Mouse (Mus musculus): ENCODE data around the gene Cmtr1. TPM values are rescaled to one million over a fixed set of nuclear protein-coding genes. Genes with fewer than 3 reads are reported as not detected.

The Cmtr1 gene
- polyA plus RNA-seq, 1 experiment from 2014 or later = 58.4 TPM

- 52% methylated on average over 12 of the region's 12 CpGs for WGBS (ENCODE audit: insufficient replicate concordance)
- Histone ChIP-seq H3K9ac (ENCODE audit: low read depth, low read length) (no peak overlapping the region), H3K9me3 (replicated peaks; ENCODE audit: control insufficient read depth, low read length) (no peaks in the 10 kb centered on the region), H3K36me3 (ENCODE audit: control insufficient read depth, insufficient read depth) (no peaks in the 10 kb centered on the region), H3K4me2 (ENCODE audit: low read depth, low read length) (no peak overlapping the region), H3K27me3 (ENCODE audit: control insufficient read depth, insufficient read depth, low read depth, low read length) (no peaks in the 10 kb centered on the region), H3K27ac (ENCODE audit: low read length) (no peak overlapping the region), H3K4me1 (ENCODE audit: control insufficient read depth, low read depth, low read length) (no peaks in the 10 kb centered on the region; the same call in 1 of the 2 replicates), H3K4me3 (ENCODE audit: low read depth, low read length) (no peak overlapping the region)
- no peak for ATAC-seq (ENCODE audit: low read depth)
Observed at GRCm38 (mm10) chr17:29731266-29731952, 71.0 kb downstream of the Cmtr1 start.

- Histone ChIP-seq H3K4me1 (ENCODE audit: control insufficient read depth, low read depth, low read length) (no peaks in the 10 kb centered on the region; the same call in 1 of the 2 replicates), H3K4me3 (ENCODE audit: low read depth, low read length) (no peak overlapping the region), H3K27me3 (ENCODE audit: control insufficient read depth, insufficient read depth, low read depth, low read length) (no peaks in the 10 kb centered on the region), H3K9me3 (replicated peaks; ENCODE audit: control insufficient read depth, low read length) (no peaks in the 10 kb centered on the region), H3K9ac (ENCODE audit: low read depth, low read length) (no peak overlapping the region), H3K4me2 (ENCODE audit: low read depth, low read length) (no peak overlapping the region), H3K27ac (ENCODE audit: low read length) (no peak overlapping the region), H3K36me3 (ENCODE audit: control insufficient read depth, insufficient read depth) (no peaks in the 10 kb centered on the region)
- no peak for ATAC-seq (ENCODE audit: low read depth)
- WGBS (ENCODE audit: insufficient replicate concordance) = 36% methylated on average over 6 of the region's 6 CpGs
Observed at GRCm38 (mm10) chr17:29731953-29732325, 71.5 kb downstream of the Cmtr1 start.

- no peak for ATAC-seq (ENCODE audit: low read depth)
- Histone ChIP-seq H3K27ac (ENCODE audit: low read length) (no peak overlapping the region), H3K27me3 (ENCODE audit: control insufficient read depth, insufficient read depth, low read depth, low read length) (no peaks in the 10 kb centered on the region), H3K9me3 (replicated peaks; ENCODE audit: control insufficient read depth, low read length) (no peaks in the 10 kb centered on the region), H3K9ac (ENCODE audit: low read depth, low read length) (no peak overlapping the region), H3K4me2 (ENCODE audit: low read depth, low read length) (no peak overlapping the region), H3K4me1 (ENCODE audit: control insufficient read depth, low read depth, low read length) (no peaks in the 10 kb centered on the region; the same call in 1 of the 2 replicates), H3K4me3 (ENCODE audit: low read depth, low read length) (no peak overlapping the region), H3K36me3 (ENCODE audit: control insufficient read depth, insufficient read depth) (no peaks in the 10 kb centered on the region)
- 57% methylated on average over 2 of the region's 2 CpGs for WGBS (ENCODE audit: insufficient replicate concordance)
Observed at GRCm38 (mm10) chr17:29732522-29732921, 72.1 kb downstream of the Cmtr1 start.

- no peak for ATAC-seq (ENCODE audit: low read depth)
- Histone ChIP-seq H3K4me2 (ENCODE audit: low read depth, low read length) (no peak overlapping the region), H3K4me1 (ENCODE audit: control insufficient read depth, low read depth, low read length) (no peaks in the 10 kb centered on the region; the same call in 1 of the 2 replicates), H3K4me3 (ENCODE audit: low read depth, low read length) (no peak overlapping the region), H3K36me3 (ENCODE audit: control insufficient read depth, insufficient read depth) (no peaks in the 10 kb centered on the region), H3K9ac (ENCODE audit: low read depth, low read length) (no peak overlapping the region), H3K9me3 (replicated peaks; ENCODE audit: control insufficient read depth, low read length) (no peaks in the 10 kb centered on the region), H3K27me3 (ENCODE audit: control insufficient read depth, insufficient read depth, low read depth, low read length) (no peaks in the 10 kb centered on the region), H3K27ac (ENCODE audit: low read length) (no peak overlapping the region)
- 63% methylated on average over 15 of the region's 15 CpGs for WGBS (ENCODE audit: insufficient replicate concordance)
Observed at GRCm38 (mm10) chr17:29736448-29737014, 76.1 kb downstream of the Cmtr1 start.

- 28% methylated on average over 22 of the region's 22 CpGs for WGBS (ENCODE audit: insufficient replicate concordance)
- H3K27me3 ChIP-seq (ENCODE audit: control insufficient read depth, insufficient read depth, low read depth, low read length) = no peaks in the 10 kb centered on the region
Observed at GRCm38 (mm10) chr17:29737849-29738804, 77.7 kb downstream of the Cmtr1 start.

GRCm38 (mm10) chr17:29747466-29747865 lies 87.1 kb downstream of the Cmtr1 start:
- Histone ChIP-seq H3K4me3 (ENCODE audit: low read depth, low read length) (no peak overlapping the region), H3K9ac (ENCODE audit: low read depth, low read length) (no peak overlapping the region), H3K27ac (ENCODE audit: low read length) (no peak overlapping the region), H3K4me2 (ENCODE audit: low read depth, low read length) (no peak overlapping the region), H3K36me3 (ENCODE audit: control insufficient read depth, insufficient read depth) (no peaks in the 10 kb centered on the region), H3K9me3 (replicated peaks; ENCODE audit: control insufficient read depth, low read length) (no peaks in the 10 kb centered on the region), H3K27me3 (ENCODE audit: control insufficient read depth, insufficient read depth, low read depth, low read length) (peaks cover 2% of the 10 kb centered on the region; the same call in 1 of the 2 replicates), H3K4me1 (ENCODE audit: control insufficient read depth, low read depth, low read length) (no peaks in the 10 kb centered on the region)
- no peak for ATAC-seq (ENCODE audit: low read depth)
- WGBS (ENCODE audit: insufficient replicate concordance) = 67% methylated on average over 6 of the region's 6 CpGs

More at GRCm38 (mm10) chr17:29737849-29738804, 77.7 kb downstream of the Cmtr1 start:
- Histone ChIP-seq H3K36me3 (ENCODE audit: control insufficient read depth, insufficient read depth) (no peaks in the 10 kb centered on the region), H3K4me1 (ENCODE audit: control insufficient read depth, low read depth, low read length) (no peaks in the 10 kb centered on the region; the same call in 1 of the 2 replicates), H3K9me3 (replicated peaks; ENCODE audit: control insufficient read depth, low read length) (no peaks in the 10 kb centered on the region), H3K27ac (ENCODE audit: low read length) (no peak overlapping the region), H3K9ac (ENCODE audit: low read depth, low read length) (no peak overlapping the region), H3K4me2 (ENCODE audit: low read depth, low read length) (no peak overlapping the region), H3K4me3 (ENCODE audit: low read depth, low read length) (no peak overlapping the region)
- peak; percentile 45; the same call in 1 of the 2 replicates for ATAC-seq (ENCODE audit: low read depth)

- H3K4me1 ChIP-seq (ENCODE audit: control insufficient read depth, low read depth, low read length) = no peaks in the 10 kb centered on the region
- H3K9ac ChIP-seq (ENCODE audit: low read depth, low read length) = no peak overlapping the region
- H3K9me3 ChIP-seq (replicated peaks; ENCODE audit: control insufficient read depth, low read length) = no peaks in the 10 kb centered on the region
- no peaks in the 10 kb centered on the region for H3K27me3 ChIP-seq (ENCODE audit: control insufficient read depth, insufficient read depth, low read depth, low read length)
- no peak overlapping the region for H3K4me2 ChIP-seq (ENCODE audit: low read depth, low read length)
- H3K27ac ChIP-seq (ENCODE audit: low read length) = no peak overlapping the region
- no peak overlapping the region for H3K4me3 ChIP-seq (ENCODE audit: low read depth, low read length)
- no peaks in the 10 kb centered on the region for H3K36me3 ChIP-seq (ENCODE audit: control insufficient read depth, insufficient read depth)
- ATAC-seq (ENCODE audit: low read depth) = no peak
- WGBS (ENCODE audit: insufficient replicate concordance) = 48% methylated on average over 4 of the region's 4 CpGs
Observed at GRCm38 (mm10) chr17:29754510-29754909, 94.1 kb downstream of the Cmtr1 start.

Data from liver, embryonic 16.5 days (tissue).